Mouse (Mus musculus): ENCODE data around the gene Mycbp2.

The Mycbp2 gene

GRCm38 (mm10) chr14:103069465-103069863 is 277.1 kb downstream of the Mycbp2 start:
- ChIA-PET POLR2A (interaction anchor here in 2 of 4 experiments (0.6 to 8.0 kb wide), 12 partner anchors 15 to 1180 kb away, joined by 3 to 201 read pairs (median 4); partner anchors contain the start of gene Kctd12 (in 1 of the 2)), CTCF (interaction anchor here in 2 of 4 experiments (0.6 to 1.3 kb wide), 5 partner anchors 18 to 165 kb away, joined by 3 to 7 read pairs (median 4); no protein-coding TSS in a partner anchor)

DNA sequence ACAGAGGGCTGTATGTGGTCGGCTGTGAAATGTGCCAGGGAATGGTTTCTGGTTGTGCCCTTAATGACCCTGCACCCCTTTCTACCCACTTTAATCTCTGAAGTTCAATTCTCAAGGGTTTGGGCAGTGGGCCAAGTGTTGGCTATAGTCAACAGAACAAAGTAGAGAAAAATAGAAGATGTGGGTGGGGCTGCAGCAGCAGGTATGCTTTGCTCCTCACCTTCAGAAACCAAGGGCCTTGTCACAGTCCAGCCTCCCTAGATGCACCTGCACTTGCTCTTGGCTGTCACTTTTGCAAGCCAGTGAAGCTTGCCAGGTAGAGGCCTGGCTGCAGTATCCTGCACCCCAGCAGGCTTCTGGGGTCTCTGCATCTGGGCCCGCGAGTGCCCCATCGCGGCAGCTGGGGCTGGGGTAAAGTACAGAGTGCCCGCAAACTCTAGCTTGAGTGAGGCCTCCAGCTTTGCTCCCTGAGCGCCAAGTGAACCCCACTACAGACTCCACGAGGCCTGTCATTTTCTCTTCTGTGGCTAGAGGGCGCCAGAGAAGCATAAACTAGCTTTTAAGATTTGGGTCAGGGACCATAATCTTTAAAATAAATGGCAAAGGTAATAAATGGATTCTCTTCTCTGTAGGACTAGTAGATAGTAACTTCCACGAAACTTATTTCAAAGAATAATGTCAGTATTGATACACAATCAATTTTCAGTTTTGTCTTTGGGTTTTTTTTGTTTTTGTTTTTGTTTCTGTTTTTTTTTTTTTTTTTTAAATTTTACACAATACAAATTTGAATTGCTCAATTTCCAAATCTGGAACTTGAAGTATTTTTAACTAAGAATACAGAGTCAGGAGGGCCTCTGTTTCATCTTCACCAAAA is 281.1 kb downstream of the Mycbp2 start:
- POLR2A ChIA-PET, result interaction anchor here in 3 of 4 experiments (0.7 to 2.1 kb wide), 15 partner anchors 9 to 347 kb away, joined by 3 to 8 read pairs (median 3); partner anchors contain the start of gene Kctd12 (in 2 of the 3)
- CTCF ChIA-PET, result interaction anchor here (0.5 to 1.9 kb wide), 44 partner anchors 8 to 1318 kb away, joined by 3 to 20 read pairs (median 4); partner anchors contain the start of gene Fbxl3 (in 1 of the 4)

Data from embryonic stem cell, embryonic (primary cell).